Mouse (Mus musculus) heart, adult 2 months (tissue): ENCODE results near the gene Tlr4.

Source experiments
- CTCF ChIP-seq: fragments of 200-600 bp; IDR thresholded peaks from 2 replicates; pipeline ENCODE4 v1.8.1; 2022; ENCODE audit warnings: antibody characterized with exemption, mild to moderate bottlenecking, moderate library complexity
- EP300 ChIP-seq: fragments of 200-500 bp; IDR thresholded peaks from 2 replicates; pipeline ENCODE4 v1.6.1; 2011; ENCODE audit warnings: low read depth, low read length, control low read depth; ENCODE audit not compliant: insufficient read depth
- POLR2A ChIP-seq: fragments of 200-500 bp; IDR thresholded peaks from 2 replicates; pipeline ENCODE4 v1.6.1; 2011; ENCODE audit warnings: mild to moderate bottlenecking, low read depth, low read length, control low read depth; ENCODE audit not compliant: insufficient read depth

DNA sequence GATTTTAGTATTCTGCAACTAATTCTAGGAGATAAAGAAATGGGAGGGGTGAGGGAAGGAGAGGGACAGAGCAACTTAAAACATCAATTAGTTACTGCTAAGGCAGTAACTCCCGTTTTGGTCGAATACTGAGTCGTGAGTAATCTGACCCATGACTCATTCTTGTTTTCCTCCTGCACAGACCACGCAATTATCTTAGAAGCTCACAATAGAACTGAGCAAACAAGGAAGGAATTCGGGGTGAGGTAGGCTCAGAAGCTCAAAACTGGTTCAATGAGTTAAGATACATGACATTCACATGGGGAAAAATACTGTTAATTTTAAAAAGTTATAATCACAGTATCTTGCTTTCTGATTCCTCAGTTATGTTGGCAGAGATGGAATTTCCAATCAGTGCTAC, 1.3 kb downstream of the Tlr4 start:
- TF ChIP-seq CTCF, result no peak
- TF ChIP-seq POLR2A, result no peak
- no peak for TF ChIP-seq EP300
